Mouse (Mus musculus): ENCODE measurements around the gene Pdgfa.

The Pdgfa gene

GRCm38 (mm10) chr5:138994786-138995720, 2.1 kb downstream of the Pdgfa start:
- peak; percentile 91 to 96 for DNase-seq (ENCODE audit: inconsistent age in 2 of 2, low spot score in 1 of 2)

- peak; percentile 69 to 86 for DNase-seq (ENCODE audit: inconsistent age in 2 of 2, low spot score in 1 of 2)
These were observed 2.9 kb downstream of the Pdgfa start for GRCm38 (mm10) chr5:138994108-138994785.

- peak; percentile 55 to 82 for DNase-seq (ENCODE audit: inconsistent age in 2 of 2, low spot score in 1 of 2)
These were observed 3.6 kb downstream of the Pdgfa start for GRCm38 (mm10) chr5:138993371-138994107.

- DNase-seq (ENCODE audit: inconsistent age in 2 of 2, low spot score in 1 of 2), result peak; percentile 73 to 86
These were observed 4.4 kb downstream of the Pdgfa start for GRCm38 (mm10) chr5:138992611-138993370.

- no peak for DNase-seq (ENCODE audit: inconsistent age in 2 of 2, low spot score in 1 of 2)
These were observed 5.4 kb downstream of the Pdgfa start for GRCm38 (mm10) chr5:138991734-138992133.

GRCm38 (mm10) chr5:138990659-138991380, 6.3 kb downstream of the Pdgfa start:
- DNase-seq (ENCODE audit: inconsistent age in 2 of 2, low spot score in 1 of 2), result peak; percentile 72 to 86

- peak in 1 of 2 experiments; percentile 69 for DNase-seq (ENCODE audit: inconsistent age in 2 of 2, low spot score in 1 of 2)
These were observed 7.6 kb downstream of the Pdgfa start for GRCm38 (mm10) chr5:138989567-138989966.

- DNase-seq (ENCODE audit: inconsistent age in 2 of 2, low spot score in 1 of 2), result peak; percentile 87 to 92
These were observed 8.4 kb downstream of the Pdgfa start for GRCm38 (mm10) chr5:138988764-138989163.

GRCm38 (mm10) chr5:138987994-138988393, 9.2 kb downstream of the Pdgfa start:
- DNase-seq (ENCODE audit: inconsistent age in 2 of 2, low spot score in 1 of 2), result no peak

GRCm38 (mm10) chr5:138981921-138982320, 15.2 kb downstream of the Pdgfa start:
- DNase-seq (ENCODE audit: inconsistent age in 2 of 2, low spot score in 1 of 2), result no peak

- DNase-seq (ENCODE audit: inconsistent age in 2 of 2, low spot score in 1 of 2), result peak in 1 of 2 experiments; percentile 26
These were observed 16.6 kb downstream of the Pdgfa start for GRCm38 (mm10) chr5:138980608-138981007.

- peak in 1 of 2 experiments; percentile 30 for DNase-seq (ENCODE audit: inconsistent age in 2 of 2, low spot score in 1 of 2)
These were observed 17.3 kb downstream of the Pdgfa start for GRCm38 (mm10) chr5:138979840-138980239.

- DNase-seq (ENCODE audit: inconsistent age in 2 of 2, low spot score in 1 of 2), result peak in 1 of 2 experiments; percentile 21
These were observed 19.4 kb downstream of the Pdgfa start for GRCm38 (mm10) chr5:138977759-138978158.

GRCm38 (mm10) chr5:138974911-138975485, 22.2 kb downstream of the Pdgfa start:
- peak in 1 of 2 experiments; percentile 31 for DNase-seq (ENCODE audit: inconsistent age in 2 of 2, low spot score in 1 of 2)

GRCm38 (mm10) chr5:138973480-138973879, 23.7 kb downstream of the Pdgfa start:
- DNase-seq (ENCODE audit: inconsistent age in 2 of 2, low spot score in 1 of 2), result no peak

- no peak for DNase-seq (ENCODE audit: inconsistent age in 2 of 2, low spot score in 1 of 2)
These were observed 25.8 kb downstream of the Pdgfa start for GRCm38 (mm10) chr5:138971405-138971804.

GRCm38 (mm10) chr5:138970056-138970490, 27.1 kb downstream of the Pdgfa start:
- peak; percentile 44 to 71 for DNase-seq (ENCODE audit: inconsistent age in 2 of 2, low spot score in 1 of 2)

- DNase-seq (ENCODE audit: inconsistent age in 2 of 2, low spot score in 1 of 2), result no peak
These were observed 31.0 kb downstream of the Pdgfa start for GRCm38 (mm10) chr5:138966033-138966724.

GRCm38 (mm10) chr5:138965590-138965989, 31.6 kb downstream of the Pdgfa start:
- DNase-seq (ENCODE audit: inconsistent age in 2 of 2, low spot score in 1 of 2), result no peak

All from adrenal gland, adult (tissue).